ENCODE assay signal across 25 mouse cellular contexts in the genomic region with DNA sequence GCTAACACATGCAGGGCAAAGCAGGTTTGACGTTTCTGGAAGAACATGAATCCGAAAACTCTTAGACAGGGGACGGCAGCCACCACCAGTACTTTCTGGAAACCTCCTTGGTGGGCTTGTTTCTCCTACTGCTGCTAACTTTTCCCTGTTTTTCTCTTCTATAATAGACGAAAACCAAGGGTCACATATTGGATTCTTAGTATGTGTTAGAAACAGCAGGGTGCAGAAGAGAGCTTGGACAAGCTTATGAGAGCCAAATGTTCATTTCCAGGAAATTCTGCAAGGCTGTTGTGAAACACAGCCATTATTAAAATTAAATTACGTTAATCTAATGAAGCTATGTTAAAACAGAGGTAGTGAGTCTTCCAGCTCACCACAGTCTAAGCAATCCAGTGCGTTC.
"Had no signal": no experiment of that assay in that cellular context is flagged by ENCODE, and none has a peak within 500 bp of the region (broad histone marks: within the 10 kb centered on the region; RNA-seq: fewer than 3 reads in every experiment).

No protein-coding gene starts in this region.

- H3K9me3 ChIP-seq: heart, embryonic 10.5 days; heart, embryonic 12.5 days; hindbrain, embryonic 13.5 days; hindbrain, embryonic 15.5 days; kidney, embryonic 15.5 days; limb, embryonic 15.5 days; liver, embryonic 12.5 days had no signal

- H3K4me2 ChIP-seq: heart, embryonic 12.5 days; hindbrain, embryonic 13.5 days; hindbrain, embryonic 15.5 days; kidney, embryonic 15.5 days; limb, embryonic 13.5 days; limb, embryonic 15.5 days; liver, embryonic 12.5 days had no signal

- H3K27me3 ChIP-seq: heart, embryonic 12.5 days; hindbrain, embryonic 13.5 days; hindbrain, embryonic 15.5 days; kidney, embryonic 15.5 days; limb, embryonic 13.5 days; limb, embryonic 15.5 days had no signal

- H3K4me1 ChIP-seq: hindbrain, embryonic 13.5 days; hindbrain, embryonic 15.5 days; kidney, embryonic 15.5 days; limb, embryonic 13.5 days; liver, embryonic 12.5 days had no signal

- H3K9ac ChIP-seq: heart, embryonic 12.5 days; hindbrain, embryonic 13.5 days; hindbrain, embryonic 15.5 days; kidney, embryonic 15.5 days; limb, embryonic 13.5 days; limb, embryonic 15.5 days; liver, embryonic 12.5 days had no signal

- ATAC-seq: hindbrain, postnatal 0 days; intestine, embryonic 16.5 days; liver, embryonic 12.5 days had no signal

- H3K4me3 ChIP-seq: gastrocnemius, adult 2 months; heart, embryonic 10.5 days; heart, embryonic 12.5 days; hindbrain, embryonic 13.5 days; hindbrain, embryonic 15.5 days; kidney, embryonic 15.5 days; limb, embryonic 13.5 days; limb, embryonic 15.5 days; liver, embryonic 12.5 days had no signal

- H3K27ac ChIP-seq: gastrocnemius, adult 2 months; heart, embryonic 10.5 days; hindbrain, embryonic 13.5 days; hindbrain, embryonic 15.5 days; hindbrain, postnatal 0 days; kidney, embryonic 15.5 days; kidney, postnatal 0 days; limb, embryonic 13.5 days; limb, embryonic 15.5 days; liver, embryonic 12.5 days had no signal

- DNase-seq: gastrocnemius, adult 2 months; gastrocnemius, postnatal 10 days; gastrocnemius, postnatal 25 days; heart, adult 18-20 months; heart, postnatal 14 days; heart, postnatal 36 days; kidney, adult 11 months; kidney, adult 2 months; kidney, adult 9 months; kidney, postnatal 14 days; kidney, postnatal 36 days; layer of hippocampus, adult 9-11 months; layer of hippocampus, postnatal 36 days; left cerebral cortex, postnatal 4 days had no signal

- H3K36me3 ChIP-seq: heart, embryonic 10.5 days; heart, embryonic 12.5 days; hindbrain, embryonic 13.5 days; hindbrain, embryonic 15.5 days; kidney, embryonic 15.5 days; limb, embryonic 13.5 days; limb, embryonic 15.5 days; liver, embryonic 12.5 days had no signal
